Mouse (Mus musculus) heart, embryonic 13.5 days (tissue): ENCODE measurements around the gene Olfr1264. TPM values are rescaled to one million over a fixed set of nuclear protein-coding genes. Genes with fewer than 3 reads are reported as not detected.

ENCODE experiments used
- ATAC-seq: fragments of 200-750 bp; cut with Nextera tagmentation; 2 replicates; pipeline ENCODE4 v1.8.0; 2017; ENCODE audit warnings: moderate TSS enrichment; ENCODE audit not compliant: insufficient number of reproducible peaks, low FRiP score, low TSS enrichment; ENCODE audit errors: extremely low read depth
- H3K27ac ChIP-seq: fragments of 300-500 bp; sonication (generic); replicated peaks from 2 replicates; pipeline ENCODE4 v1.5.1; 2015; ENCODE audit warnings: moderate library complexity, mild to moderate bottlenecking, inconsistent platforms
- H3K27me3 ChIP-seq: fragments of 300-500 bp; sonication (generic); replicated peaks from 2 replicates; pipeline ENCODE4 v1.6.1; 2015; ENCODE audit warnings: mild to moderate bottlenecking, inconsistent platforms
- H3K36me3 ChIP-seq: fragments of 300-500 bp; sonication (generic); 2 replicates; pipeline ENCODE4 v1.6.1; 2015; ENCODE audit warnings: mild to moderate bottlenecking, inconsistent platforms
- H3K4me1 ChIP-seq: fragments of 300-500 bp; sonication (generic); 2 replicates; pipeline ENCODE4 v1.6.1; 2015; ENCODE audit warnings: inconsistent platforms
- H3K4me2 ChIP-seq: fragments of 300-500 bp; sonication (generic); 2 replicates; pipeline ENCODE4 v1.6.1; 2015; ENCODE audit warnings: inconsistent platforms, mild to moderate bottlenecking, moderate library complexity
- H3K4me3 ChIP-seq: fragments of 300-500 bp; sonication (generic); 2 replicates; pipeline ENCODE4 v1.5.1; 2015; ENCODE audit warnings: moderate library complexity, mild to moderate bottlenecking, inconsistent platforms
- H3K9ac ChIP-seq: fragments of 300-500 bp; sonication (generic); 2 replicates; pipeline ENCODE4 v1.6.1; 2015; ENCODE audit warnings: inconsistent platforms, mild to moderate bottlenecking, moderate library complexity
- H3K9me3 ChIP-seq: fragments of 300-500 bp; sonication (generic); 2 replicates; pipeline ENCODE4 v1.6.1; 2016; ENCODE audit warnings: inconsistent platforms
- WGBS: fragments of 180-500 bp; shearing (Covaris S2); methylation state at CpG from one replicate; pipeline ENCODE4 v1.1.7; 2015; ENCODE audit warnings: mixed read lengths; 5-methylcytosine and 5-hydroxymethylcytosine counted together
- polyA plus RNA-seq: library from polyadenylated mRNA; unstranded; fragments of >200 nt; fragmentation: Nextera tagmentation; extraction: Ambion mirVana; gene quantifications from 2 replicates; pipeline ENCODE4 v1.2.1, GENCODE M21; 2015

Gene Olfr1264
- polyA plus RNA-seq: not detected in 2 replicates

- 0 out of 2 replicates have a peak, but pooled peaks cover 3% of the 10 kb centered on the region for H3K9me3 ChIP-seq
- WGBS: 59% methylated on average over 2 of the region's 2 CpGs
- H3K36me3 ChIP-seq: no peaks in the 10 kb centered on the region
- H3K27ac ChIP-seq: no peak within 1 kb of the TSS
- H3K4me1 ChIP-seq: no peaks in the 10 kb centered on the region
- H3K27me3 ChIP-seq: no peaks in the 10 kb centered on the region
- no peak within 1 kb of the TSS for H3K9ac ChIP-seq
- ATAC-seq: no peak
- H3K4me2 ChIP-seq: no peak within 1 kb of the TSS
- no peak within 1 kb of the TSS for H3K4me3 ChIP-seq
Measured at GRCm38 (mm10) chr2:90025477-90025876, at the start of gene Olfr1264. TSS of gene Olfr1264 (minus strand) at chr2:90025577.

- ATAC-seq: no peak
- Histone ChIP-seq H3K27ac (no peak overlapping the region), H3K9ac (no peak overlapping the region), H3K27me3 (no peaks in the 10 kb centered on the region), H3K4me2 (no peak overlapping the region), H3K4me3 (no peak overlapping the region), H3K4me1 (no peaks in the 10 kb centered on the region), H3K9me3 (0 out of 2 replicates have a peak, but pooled peaks cover 2% of the 10 kb centered on the region), H3K36me3 (no peaks in the 10 kb centered on the region)
- WGBS: 69% methylated on average over 2 of the region's 2 CpGs
Measured at GRCm38 (mm10) chr2:90070065-90070464, 44.7 kb upstream of the Olfr1264 start.

- no peaks in the 10 kb centered on the region for H3K4me1 ChIP-seq
- H3K4me3 ChIP-seq: no peak within 1 kb of the TSS
- no peak within 1 kb of the TSS for H3K4me2 ChIP-seq
- H3K9ac ChIP-seq: no peak within 1 kb of the TSS
- H3K9me3 ChIP-seq: 0 out of 2 replicates have a peak, but pooled peaks cover 2% of the 10 kb centered on the region
- no peaks in the 10 kb centered on the region for H3K27me3 ChIP-seq
- H3K27ac ChIP-seq: no peak within 1 kb of the TSS
- no peak for ATAC-seq
- H3K36me3 ChIP-seq: no peaks in the 10 kb centered on the region
Measured at GRCm38 (mm10) chr2:90063494-90063893, 38.1 kb upstream of the Olfr1264 start, which contains the start of gene Olfr140. TSS of gene Olfr140 (minus strand) at chr2:90063594.

- H3K4me2 ChIP-seq: no peak within 1 kb of the TSS
- ATAC-seq: no peak
- H3K27ac ChIP-seq: no peak within 1 kb of the TSS
- H3K4me1 ChIP-seq: no peaks in the 10 kb centered on the region
- H3K9ac ChIP-seq: no peak within 1 kb of the TSS
- H3K27me3 ChIP-seq: no peaks in the 10 kb centered on the region
- H3K9me3 ChIP-seq: no peaks in the 10 kb centered on the region
- H3K36me3 ChIP-seq: no peaks in the 10 kb centered on the region
- no peak within 1 kb of the TSS for H3K4me3 ChIP-seq
Measured at GRCm38 (mm10) chr2:90035037-90035436, 9.7 kb upstream of the Olfr1264 start, which contains the start of gene Olfr1265. TSS of gene Olfr1265 (plus strand) at chr2:90035337.

GRCm38 (mm10) chr2:90011831-90012230, 13.5 kb downstream of the Olfr1264 start, which contains the start of gene Olfr1263:
TSS of gene Olfr1263 (plus strand) at chr2:90012131.
- Histone ChIP-seq H3K9me3 (no peaks in the 10 kb centered on the region), H3K4me3 (no peak within 1 kb of the TSS), H3K4me2 (no peak within 1 kb of the TSS), H3K27me3 (no peaks in the 10 kb centered on the region), H3K27ac (no peak within 1 kb of the TSS), H3K4me1 (no peaks in the 10 kb centered on the region), H3K9ac (no peak within 1 kb of the TSS), H3K36me3 (no peaks in the 10 kb centered on the region)
- no peak for ATAC-seq
- 64% methylated on average over 2 of the region's 2 CpGs for WGBS

GRCm38 (mm10) chr2:89999845-90000244, 25.5 kb downstream of the Olfr1264 start, which contains the start of gene Olfr1262:
TSS of gene Olfr1262 (plus strand) at chr2:90000145.
- Histone ChIP-seq H3K9ac (no peak within 1 kb of the TSS), H3K36me3 (no peaks in the 10 kb centered on the region), H3K27ac (no peak within 1 kb of the TSS), H3K4me2 (no peak within 1 kb of the TSS), H3K27me3 (no peaks in the 10 kb centered on the region), H3K4me1 (no peaks in the 10 kb centered on the region), H3K4me3 (no peak within 1 kb of the TSS), H3K9me3 (no peaks in the 10 kb centered on the region)
- no peak for ATAC-seq

- Histone ChIP-seq H3K27ac (no peak within 1 kb of the TSS), H3K4me2 (no peak within 1 kb of the TSS), H3K9ac (no peak within 1 kb of the TSS), H3K4me1 (no peaks in the 10 kb centered on the region), H3K9me3 (no peaks in the 10 kb centered on the region), H3K4me3 (no peak within 1 kb of the TSS), H3K36me3 (no peaks in the 10 kb centered on the region), H3K27me3 (no peaks in the 10 kb centered on the region)
- no peak for ATAC-seq
Measured at GRCm38 (mm10) chr2:89990921-89991320, 34.5 kb downstream of the Olfr1264 start, which contains the start of gene Olfr1261. TSS of gene Olfr1261 (plus strand) at chr2:89991221.

GRCm38 (mm10) chr2:89977709-89978108, 47.7 kb downstream of the Olfr1264 start:
- no peaks in the 10 kb centered on the region for H3K36me3 ChIP-seq
- H3K4me2 ChIP-seq: no peak overlapping the region
- H3K9me3 ChIP-seq: no peaks in the 10 kb centered on the region
- no peak overlapping the region for H3K27ac ChIP-seq
- 77% methylated on average over 2 of the region's 2 CpGs for WGBS
- H3K4me1 ChIP-seq: no peaks in the 10 kb centered on the region
- no peak overlapping the region for H3K4me3 ChIP-seq
- no peak overlapping the region for H3K9ac ChIP-seq
- no peak for ATAC-seq
- H3K27me3 ChIP-seq: no peaks in the 10 kb centered on the region

- ATAC-seq: no peak
- 52% methylated on average over 2 of the region's 2 CpGs for WGBS
Measured at GRCm38 (mm10) chr2:89974184-89974583, 51.2 kb downstream of the Olfr1264 start, which contains the start of gene Olfr1260. TSS of gene Olfr1260 (plus strand) at chr2:89974340.

More at GRCm38 (mm10) chr2:89974184-89974583, 51.2 kb downstream of the Olfr1264 start, which contains the start of gene Olfr1260:
- H3K4me3 ChIP-seq: no peak within 1 kb of the TSS
- H3K27me3 ChIP-seq: no peaks in the 10 kb centered on the region
- H3K36me3 ChIP-seq: no peaks in the 10 kb centered on the region
- no peak within 1 kb of the TSS for H3K4me2 ChIP-seq
- no peaks in the 10 kb centered on the region for H3K4me1 ChIP-seq
- no peaks in the 10 kb centered on the region for H3K9me3 ChIP-seq
- H3K9ac ChIP-seq: no peak within 1 kb of the TSS
- no peak within 1 kb of the TSS for H3K27ac ChIP-seq

Other genes starting within 250 kb of the Olfr1264 start
- not detected in 2 replicates for gene Olfr1254, start 232.0 kb downstream of the Olfr1264 start, polyA plus RNA-seq
- not detected in 2 replicates for gene Olfr1255, start 213.5 kb downstream of the Olfr1264 start, polyA plus RNA-seq
- not detected in 2 replicates for gene Olfr1256, start 184.0 kb downstream of the Olfr1264 start, polyA plus RNA-seq
- gene Olfr48, start 177.4 kb downstream of the Olfr1264 start, polyA plus RNA-seq: not detected in 2 replicates
- gene Olfr1257, start 147.1 kb downstream of the Olfr1264 start, polyA plus RNA-seq: not detected in 2 replicates
- gene Olfr1258, start 98.3 kb downstream of the Olfr1264 start, polyA plus RNA-seq: not detected in 2 replicates
- gene Olfr1259, start 76.9 kb downstream of the Olfr1264 start, polyA plus RNA-seq: not detected in 2 replicates
- not detected in 2 replicates for gene Olfr1260, start 51.2 kb downstream of the Olfr1264 start, polyA plus RNA-seq
- gene Olfr1261, start 34.4 kb downstream of the Olfr1264 start, polyA plus RNA-seq: not detected in 2 replicates
- gene Olfr1262, start 25.4 kb downstream of the Olfr1264 start, polyA plus RNA-seq: not detected in 2 replicates
- not detected in 2 replicates for gene Olfr1263, start 13.4 kb downstream of the Olfr1264 start, polyA plus RNA-seq
- gene Olfr1265, start 9.8 kb upstream of the Olfr1264 start, polyA plus RNA-seq: not detected in 2 replicates
- not detected in 2 replicates for gene Olfr140, start 38.0 kb upstream of the Olfr1264 start, polyA plus RNA-seq
- gene Olfr1269, start 95.8 kb upstream of the Olfr1264 start, polyA plus RNA-seq: not detected in 2 replicates
- gene Olfr32, start 116.7 kb upstream of the Olfr1264 start, polyA plus RNA-seq: not detected in 2 replicates
- gene Olfr1270, start 127.5 kb upstream of the Olfr1264 start, polyA plus RNA-seq: not detected in 2 replicates
- not detected in 2 replicates for gene Olfr1506, start 198.9 kb upstream of the Olfr1264 start, polyA plus RNA-seq
- not detected in 2 replicates for gene Olfr142, start 232.0 kb upstream of the Olfr1264 start, polyA plus RNA-seq
- not detected in 2 replicates for gene Olfr1271, start 245.5 kb upstream of the Olfr1264 start, polyA plus RNA-seq